Mouse (Mus musculus): ENCODE measurements around the gene Igfbp6.

The Igfbp6 gene

DNA sequence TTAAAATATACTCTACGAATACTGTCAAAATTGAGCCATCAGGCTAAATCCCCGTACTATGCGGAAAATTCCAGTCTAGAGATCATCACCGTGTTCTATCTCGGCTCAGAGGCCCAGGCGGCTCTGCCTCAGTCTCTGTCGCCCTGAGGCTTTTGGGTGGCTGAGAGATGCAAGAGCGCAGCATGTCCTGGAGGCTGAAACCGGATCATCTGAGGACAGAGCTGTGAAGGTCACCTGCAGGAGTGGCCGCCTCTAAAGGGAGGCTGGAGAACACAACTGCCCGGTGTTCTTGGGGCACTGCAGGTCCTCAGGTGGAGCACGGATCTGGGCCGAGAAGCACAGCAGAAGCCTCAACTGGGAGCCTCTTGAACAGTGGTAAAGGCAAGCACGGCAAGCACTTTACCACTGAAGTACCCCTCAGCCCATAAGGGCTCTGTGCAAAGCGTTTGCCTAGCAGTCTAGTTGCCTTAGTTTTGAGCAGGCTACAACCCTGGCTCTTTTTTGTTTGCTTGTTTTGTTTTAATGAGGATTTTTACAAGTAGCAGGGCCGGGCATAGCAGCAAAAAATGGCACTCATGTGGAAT, 31.7 kb downstream of the Igfbp6 start:
- DNase-seq (ENCODE audit: low spot score) = no peak

DNA sequence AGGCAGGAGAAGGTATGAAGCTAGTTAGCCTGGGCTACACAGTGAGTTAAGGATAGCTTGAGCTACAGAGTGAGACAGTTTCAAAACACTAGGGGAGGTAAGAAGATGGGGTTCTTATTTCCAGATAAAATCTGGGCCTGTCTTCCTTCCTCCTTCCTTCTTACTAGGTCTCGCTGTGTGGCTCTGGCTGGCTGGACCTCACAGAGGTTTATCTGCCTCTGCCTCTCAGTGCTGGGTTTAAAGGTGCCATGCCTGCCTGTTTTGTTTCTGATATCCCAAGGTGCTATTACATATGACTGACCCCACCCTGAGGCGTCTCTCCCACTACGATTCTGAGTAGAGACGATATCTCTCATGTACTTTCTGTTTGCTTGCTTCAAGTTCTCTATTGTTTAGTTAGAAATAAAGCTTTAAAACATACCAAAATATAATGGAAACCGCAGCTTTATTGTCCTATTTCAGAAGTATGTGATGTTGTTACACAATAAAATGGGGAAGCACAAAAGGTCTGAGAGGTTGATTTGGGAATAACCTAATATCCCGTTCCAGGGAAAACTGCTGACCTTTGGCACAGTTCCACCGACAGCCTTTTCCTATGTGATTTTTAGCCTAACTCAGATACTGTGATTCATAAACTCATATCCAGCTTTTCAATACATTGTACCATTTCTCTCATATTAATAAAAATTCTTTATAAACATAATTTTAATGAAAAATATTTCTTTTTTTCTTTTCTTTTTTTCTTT, 32.6 kb downstream of the Igfbp6 start:
- no peak for DNase-seq (ENCODE audit: low spot score)

DNA sequence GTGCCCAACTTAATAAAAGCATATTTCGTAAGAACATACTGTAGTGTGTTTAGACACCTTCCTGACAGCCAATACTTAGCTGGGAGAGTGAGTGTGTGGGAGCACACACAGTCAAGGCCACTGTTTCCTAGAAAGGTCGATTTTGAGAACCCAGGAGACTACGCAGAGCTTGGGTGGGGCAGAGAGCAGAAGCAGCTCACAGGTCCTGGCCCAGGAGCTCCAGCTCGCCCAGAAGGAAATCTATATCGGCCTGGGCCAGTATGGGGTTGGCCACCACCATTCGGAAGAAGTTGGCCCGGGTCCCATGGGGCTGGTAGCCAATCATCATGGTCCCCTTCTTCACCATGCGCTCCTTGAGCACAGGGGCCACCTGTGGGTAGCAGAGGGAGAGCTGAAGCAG, 33.3 kb downstream of the Igfbp6 start:
- no peak for DNase-seq (ENCODE audit: low spot score)

DNA sequence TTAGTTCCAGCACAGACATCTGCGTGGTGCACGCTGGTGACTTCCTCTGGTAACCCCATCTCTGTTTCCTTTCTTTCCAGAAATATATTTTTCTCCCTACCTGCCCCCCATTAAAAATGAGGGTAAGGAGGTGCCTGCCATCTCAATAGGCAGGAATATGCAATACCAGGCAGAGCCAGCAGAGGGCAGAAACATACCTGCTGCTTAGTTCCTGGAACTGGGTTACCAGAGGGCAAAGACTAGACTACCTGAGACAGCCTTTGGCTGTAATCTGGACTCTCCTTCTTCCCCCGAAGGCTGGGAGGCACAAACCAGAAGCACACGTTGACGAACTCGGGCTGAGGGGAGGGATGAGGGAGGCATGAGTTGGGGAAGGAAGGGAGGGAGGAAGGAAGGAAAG, 34.1 kb downstream of the Igfbp6 start:
- peak; percentile 59 for DNase-seq (ENCODE audit: low spot score)

DNA sequence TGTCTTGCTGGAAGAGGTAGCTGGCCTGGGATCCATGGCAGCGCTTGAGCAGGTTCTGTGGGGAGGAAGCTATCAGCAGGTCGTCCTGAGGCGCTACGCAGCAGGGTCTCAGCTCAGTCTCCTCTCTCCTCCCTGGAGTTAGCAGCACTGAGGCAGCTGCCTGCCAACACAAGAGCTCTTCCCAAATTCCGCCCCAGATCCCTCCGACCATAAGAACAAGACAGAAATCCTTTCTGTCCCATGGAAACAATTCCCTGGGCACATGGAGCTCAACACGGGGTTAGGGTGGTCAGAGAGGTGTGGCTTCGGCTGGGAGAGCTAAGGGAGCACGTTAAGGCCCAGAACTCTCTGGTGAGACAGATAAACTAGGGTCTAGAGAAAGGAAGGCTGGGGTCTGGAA, 34.9 kb downstream of the Igfbp6 start:
- no peak for DNase-seq (ENCODE audit: low spot score)

DNA sequence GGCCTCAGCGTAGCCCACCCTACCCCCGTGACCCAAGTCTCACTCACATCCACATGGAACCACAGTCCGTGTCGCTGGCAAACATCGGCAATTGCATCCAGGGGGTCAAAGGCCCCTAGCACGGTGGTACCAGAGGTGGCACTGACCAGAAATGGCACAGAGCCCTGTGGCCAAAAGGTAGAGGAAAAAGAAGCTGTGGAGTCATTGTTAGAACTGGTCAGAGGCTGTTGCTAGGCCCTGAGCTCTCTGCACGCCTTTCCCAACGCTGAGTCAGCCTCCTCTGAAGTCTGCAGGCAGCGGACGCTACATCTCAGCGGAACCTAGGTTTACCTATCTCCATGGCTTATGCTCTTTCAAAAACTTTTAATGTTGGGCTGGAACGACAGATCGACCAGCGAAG, 35.8 kb downstream of the Igfbp6 start:
- DNase-seq (ENCODE audit: low spot score) = no peak

DNA sequence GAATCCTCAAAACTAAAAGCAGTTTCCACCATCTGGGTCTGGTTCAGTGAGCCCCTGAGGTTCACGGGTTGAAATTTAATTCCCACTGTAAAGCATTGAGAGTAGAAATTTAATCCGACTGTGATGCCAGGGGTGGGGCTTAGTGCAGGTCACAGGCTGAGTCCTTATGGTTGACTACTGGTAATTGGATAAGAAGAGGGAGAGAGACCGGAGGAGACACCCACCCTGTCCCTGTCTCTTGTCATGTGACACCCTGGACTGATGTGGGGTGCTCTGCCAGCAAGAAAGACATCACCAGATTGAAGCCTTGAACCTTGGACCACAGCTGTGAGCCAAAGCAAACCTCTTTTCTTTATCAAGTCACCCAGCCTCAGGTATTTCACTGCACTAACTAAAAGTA, 38.9 kb downstream of the Igfbp6 start:
- no peak for DNase-seq (ENCODE audit: low spot score)

DNA sequence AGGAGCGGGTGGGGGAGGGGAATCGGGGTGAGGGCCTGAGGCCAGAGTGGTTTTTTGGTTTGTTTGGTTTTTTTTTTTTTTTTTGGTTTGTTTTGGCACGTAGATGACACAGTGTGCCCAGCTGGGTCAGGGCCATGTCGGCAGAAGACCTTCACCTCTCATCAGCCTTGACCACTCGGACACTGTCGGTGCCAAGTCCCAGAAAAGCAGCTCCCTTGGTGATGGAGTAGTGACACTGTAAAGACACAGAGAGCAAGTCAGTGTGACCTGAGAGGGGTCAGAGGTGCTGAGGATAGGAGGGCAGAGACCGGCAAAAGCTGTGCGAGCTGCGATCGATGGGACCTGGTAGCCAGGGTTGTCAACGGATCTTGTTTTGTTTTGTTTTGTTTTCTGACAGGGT, 42.1 kb downstream of the Igfbp6 start:
- no peak for DNase-seq (ENCODE audit: low spot score)

DNA sequence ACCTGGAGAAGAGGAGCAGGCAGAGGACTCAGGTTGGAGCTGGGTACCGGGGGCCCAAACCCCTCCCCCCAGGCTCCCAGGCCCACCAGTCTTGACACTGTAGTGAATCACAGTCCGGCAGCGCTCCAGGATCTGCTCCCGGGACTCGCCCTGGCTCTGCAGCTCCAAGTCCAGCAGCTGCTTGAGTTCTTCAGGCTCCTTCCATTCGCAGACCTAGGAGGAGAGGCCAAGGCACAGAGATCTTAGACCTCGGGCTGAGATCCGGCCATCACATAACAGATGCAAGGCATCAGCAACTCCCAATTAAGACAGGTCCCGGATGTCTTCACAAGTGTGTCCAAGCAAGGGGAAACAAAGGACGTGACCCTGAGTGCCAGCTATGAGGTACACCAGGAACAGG, 43.9 kb downstream of the Igfbp6 start:
- no peak for DNase-seq (ENCODE audit: low spot score)

DNA sequence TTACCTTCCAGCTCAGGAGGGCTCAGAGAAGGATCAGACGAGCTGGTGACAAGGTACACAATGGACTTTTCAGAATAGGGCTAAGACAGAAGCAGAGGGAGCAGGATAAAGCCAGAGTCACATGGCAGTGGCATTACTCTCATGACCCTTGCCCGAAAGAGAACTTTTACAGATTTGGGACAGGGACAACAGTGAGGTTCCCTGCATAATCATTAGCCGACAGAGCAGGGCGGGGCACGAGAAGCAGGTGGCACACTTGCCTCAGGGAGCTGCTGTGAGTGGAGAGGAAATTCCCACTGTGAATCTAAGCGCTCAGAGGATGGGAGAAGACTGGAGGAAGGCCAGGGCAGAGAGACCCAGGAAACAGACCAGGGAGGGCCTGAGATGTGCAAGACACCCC, 44.7 kb downstream of the Igfbp6 start:
- no peak for DNase-seq (ENCODE audit: low spot score)

DNA sequence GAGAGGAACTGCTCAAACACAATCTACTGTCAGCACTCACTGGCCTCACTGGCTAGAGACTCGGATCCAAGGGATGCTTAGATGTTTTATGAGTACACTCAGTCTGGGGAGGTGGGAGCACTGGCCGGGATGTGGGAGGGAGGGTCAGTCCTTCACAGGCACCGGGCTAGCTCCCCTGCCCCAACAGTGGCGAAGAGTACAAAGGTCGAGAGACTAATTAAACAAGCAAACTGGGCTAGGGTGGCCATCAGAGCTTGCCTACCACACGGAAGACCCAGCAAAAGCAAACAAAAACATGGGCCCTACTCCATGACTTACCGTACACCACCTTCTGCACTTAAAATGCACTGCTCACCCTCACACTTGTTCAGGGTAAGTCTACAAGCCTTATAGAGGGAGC, 47.5 kb downstream of the Igfbp6 start:
- DNase-seq (ENCODE audit: low spot score) = no peak

DNA sequence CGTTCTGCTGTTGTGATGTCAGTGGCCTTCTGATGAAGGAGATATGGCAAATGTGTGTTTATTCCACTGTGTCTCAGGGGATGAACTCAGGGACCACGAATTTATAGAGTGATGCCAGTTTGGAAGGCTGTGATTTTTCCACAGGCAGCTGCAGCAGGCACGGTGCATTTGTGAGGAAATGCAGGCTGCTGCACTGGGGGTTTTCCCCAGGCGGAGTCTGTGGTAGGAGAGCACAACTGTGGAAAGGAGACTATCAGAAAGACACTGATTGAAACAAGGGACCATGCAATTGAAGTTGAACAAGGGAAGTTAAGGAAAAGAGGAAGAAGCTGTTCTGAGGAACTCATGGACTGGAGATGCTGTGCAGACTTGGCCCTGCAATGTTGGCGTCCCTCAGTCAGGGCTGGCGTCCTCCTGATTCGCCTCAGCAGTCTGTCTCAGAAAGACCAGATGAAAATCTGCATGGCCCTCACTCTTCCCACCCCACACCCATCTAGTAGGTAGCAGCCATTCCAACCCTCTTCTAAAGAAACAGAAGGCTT, 48.2 kb downstream of the Igfbp6 start:
- DNase-seq (ENCODE audit: low spot score) = no peak

DNA sequence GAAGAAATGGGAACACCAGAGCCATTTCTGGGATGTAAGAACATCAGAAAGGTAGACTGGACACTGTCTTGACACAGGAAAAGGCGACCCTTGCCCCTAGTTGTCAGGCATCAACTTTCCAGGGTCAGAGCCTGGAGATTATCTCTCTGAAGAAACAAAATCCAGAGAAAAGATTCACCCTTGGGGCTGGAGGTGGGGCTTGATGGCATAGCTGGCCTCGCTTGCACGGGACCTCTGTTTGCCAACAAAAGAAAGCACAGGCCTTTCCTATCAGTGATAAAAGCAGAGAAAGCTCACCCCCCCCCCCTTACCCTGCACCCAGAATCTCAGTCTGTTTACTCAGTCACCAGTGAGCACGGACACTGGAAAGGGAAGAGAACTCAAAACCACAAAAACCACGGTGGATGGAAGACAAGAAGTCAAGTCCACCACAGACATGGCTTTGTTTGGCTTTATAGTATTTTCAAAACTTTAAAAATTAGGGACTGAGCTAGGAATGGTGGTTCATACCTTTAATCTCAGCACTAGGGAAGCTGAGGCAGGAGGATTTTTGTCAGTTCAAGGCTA, 48.7 kb downstream of the Igfbp6 start:
- DNase-seq (ENCODE audit: low spot score) = no peak

DNA sequence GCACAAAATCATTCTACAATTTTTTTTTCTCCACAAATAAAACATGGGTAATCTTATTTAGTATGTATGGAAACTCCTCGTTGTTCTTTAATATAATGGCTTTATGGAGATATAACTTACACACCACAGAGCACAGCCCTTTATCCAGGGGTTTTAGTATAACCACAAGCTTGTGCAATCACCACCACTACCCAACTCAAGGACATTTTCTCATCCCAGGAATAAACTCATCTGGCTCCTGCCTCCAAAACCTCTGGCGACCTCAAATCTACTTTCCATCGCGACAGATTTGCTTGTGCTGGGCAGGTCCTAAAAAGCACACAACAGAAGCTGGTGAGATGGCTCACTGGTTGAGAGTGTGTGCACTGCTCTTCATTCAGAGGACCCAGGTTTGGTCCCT, 49.5 kb downstream of the Igfbp6 start:
- no peak for DNase-seq (ENCODE audit: low spot score)

DNA sequence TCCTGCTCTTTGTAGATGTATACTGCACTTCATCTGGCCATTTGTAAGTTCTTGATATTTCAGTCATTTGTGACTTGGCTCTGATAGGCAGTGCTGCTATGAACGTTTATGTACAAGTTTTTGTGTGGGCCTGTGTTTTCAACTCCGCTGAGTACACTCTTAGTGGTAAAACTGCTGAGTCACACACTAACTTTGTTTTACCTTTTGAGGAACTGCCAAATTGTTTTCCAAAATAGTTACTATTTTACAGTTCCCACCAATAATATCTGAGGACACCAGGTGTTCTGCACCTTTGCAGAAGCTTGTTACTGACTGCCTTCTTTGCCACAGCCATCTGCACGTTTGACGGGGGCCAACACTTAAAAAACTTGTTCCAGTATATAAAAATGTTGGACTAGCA, 50.3 kb downstream of the Igfbp6 start:
- DNase-seq (ENCODE audit: low spot score) = no peak

DNA sequence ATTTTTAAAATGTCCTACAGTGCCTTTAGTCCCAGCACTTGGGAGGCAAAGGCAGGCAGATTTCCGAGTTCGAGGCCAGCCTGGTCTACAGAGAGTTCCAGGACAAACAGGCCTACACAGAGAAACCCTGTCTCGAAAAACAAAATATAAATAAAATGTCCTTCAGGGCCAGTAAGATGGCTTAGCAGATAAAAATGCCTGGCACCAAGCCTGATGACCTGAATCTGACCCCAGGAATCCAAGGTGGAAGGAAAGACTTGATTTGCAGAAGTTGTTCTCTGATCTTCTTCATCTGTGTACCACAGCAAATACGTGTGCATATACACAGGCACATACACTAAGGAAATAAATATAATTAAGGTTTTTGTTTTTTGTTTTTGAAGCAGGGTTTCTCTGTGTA, 51.2 kb downstream of the Igfbp6 start:
- no peak for DNase-seq (ENCODE audit: low spot score)

DNA sequence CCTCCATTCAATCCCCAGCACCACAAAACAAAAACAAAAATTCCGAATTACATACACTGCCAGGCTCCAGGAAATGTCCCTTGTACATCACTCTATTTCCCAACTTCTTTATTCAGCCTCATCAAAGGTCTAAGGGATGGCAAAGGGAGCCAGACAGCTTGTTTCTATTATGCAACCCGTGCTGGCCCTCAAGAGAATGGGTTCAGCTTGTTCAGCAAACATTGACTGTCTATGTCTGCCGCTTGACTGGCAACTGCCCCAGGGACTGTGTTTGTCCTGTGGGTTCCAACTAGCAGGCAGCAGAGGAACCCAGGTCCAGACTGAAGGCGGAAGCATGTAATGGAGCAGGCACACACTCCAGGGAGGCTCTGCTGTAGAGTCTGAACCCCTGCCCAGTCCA, 54.7 kb downstream of the Igfbp6 start:
- DNase-seq (ENCODE audit: low spot score) = no peak

Data from urinary bladder, postnatal 10 days (tissue).